Mouse (Mus musculus): Measurements from ENCODE around the gene Bicc1. TPM values are rescaled to one million over a fixed set of nuclear protein-coding genes. Genes with fewer than 3 reads are reported as not detected.
A peak's percentile ranks its signal among the peaks of the same experiment; 100 is the strongest.

Bicc1 gene
- polyA plus RNA-seq (2012; rRNA removed) (1.5 and 1.8 TPM in 2 replicates), polyA plus RNA-seq (2014; fragmentation: Nextera tagmentation; extraction: Ambion mirVana) (1.7 and 2.3 TPM in 2 replicates)

GRCm38 (mm10) chr10:71159676-71160235, at the start of gene Bicc1:
Bicc1 (minus strand) TSS chr10:71159700.
- no peak for TF ChIP-seq EP300 (IDR thresholded peaks at IDR 0.05; ENCODE audit: low read depth)
- no peak for TF ChIP-seq CTCF (IDR thresholded peaks at IDR 0.05; ENCODE audit: low read depth)
- DNase-seq (ENCODE audit: low read depth in 3 of 3, low spot score in 3 of 3) (no peak), ATAC-seq (ENCODE audit: insufficient read depth) (peak; percentile 55; the same call in 1 of the 2 replicates)
- H3K4me1 ChIP-seq (replicated peaks; ENCODE audit: control insufficient read depth in 2 of 2, insufficient read depth in 2 of 2, low read length in 1 of 2) = no peaks in the 10 kb centered on the region
- H3K4me2 ChIP-seq (ENCODE audit: low read depth) = peak within 1 kb of the TSS; percentile 44
- no peak within 1 kb of the TSS for H3K9ac ChIP-seq (replicated peaks)
- H3K27ac ChIP-seq = no peak within 1 kb of the TSS
- WGBS (ENCODE audit: insufficient replicate concordance) = 2% methylated on average over 43 of the region's 69 CpGs
- no peaks in the 10 kb centered on the region for H3K9me3 ChIP-seq (ENCODE audit: control insufficient read depth, low read length)
- H3K4me3 ChIP-seq (ENCODE audit: insufficient read depth in 1 of 2, low read depth in 2 of 2, low read length in 2 of 2) = peak within 1 kb of the TSS; percentile 44 to 54
- H3K27me3 ChIP-seq (ENCODE audit: control insufficient read depth, insufficient read depth, low read length) = peaks cover 27% of the 10 kb centered on the region
- no peaks in the 10 kb centered on the region for H3K36me3 ChIP-seq (replicated peaks; ENCODE audit: control insufficient read depth, insufficient read depth, low read depth)

GRCm38 (mm10) chr10:71201512-71201911, 42.0 kb upstream of the Bicc1 start:
- WGBS (ENCODE audit: insufficient replicate concordance) = 77% methylated on average over 2 of the region's 2 CpGs
- DNase-seq (ENCODE audit: low read depth in 3 of 3, low spot score in 3 of 3) (no peak), ATAC-seq (ENCODE audit: insufficient read depth) (no peak)
- TF ChIP-seq EP300 (IDR thresholded peaks at IDR 0.05; ENCODE audit: low read depth) (no peak), CTCF (IDR thresholded peaks at IDR 0.05; ENCODE audit: low read depth) (no peak)
- Histone ChIP-seq H3K27ac (no peak overlapping the region), H3K4me2 (ENCODE audit: low read depth) (no peak overlapping the region), H3K9me3 (ENCODE audit: control insufficient read depth, low read length) (no peaks in the 10 kb centered on the region), H3K36me3 (replicated peaks; ENCODE audit: control insufficient read depth, insufficient read depth, low read depth) (no peaks in the 10 kb centered on the region), H3K4me3 (ENCODE audit: insufficient read depth in 1 of 2, low read depth in 2 of 2, low read length in 2 of 2) (no peak overlapping the region), H3K4me1 (replicated peaks; ENCODE audit: control insufficient read depth in 2 of 2, insufficient read depth in 2 of 2, low read length in 1 of 2) (no peaks in the 10 kb centered on the region; a peak in 1 of 4 replicates), H3K27me3 (ENCODE audit: control insufficient read depth, insufficient read depth, low read length) (no peaks in the 10 kb centered on the region), H3K9ac (replicated peaks) (no peak overlapping the region)

- Histone ChIP-seq H3K4me3 (ENCODE audit: insufficient read depth in 1 of 2, low read depth in 2 of 2, low read length in 2 of 2) (no peak overlapping the region), H3K36me3 (replicated peaks; ENCODE audit: control insufficient read depth, insufficient read depth, low read depth) (no peaks in the 10 kb centered on the region), H3K27me3 (ENCODE audit: control insufficient read depth, insufficient read depth, low read length) (no peaks in the 10 kb centered on the region), H3K9me3 (ENCODE audit: control insufficient read depth, low read length) (no peaks in the 10 kb centered on the region), H3K4me1 (replicated peaks; ENCODE audit: control insufficient read depth in 2 of 2, insufficient read depth in 2 of 2, low read length in 1 of 2) (no peaks in the 10 kb centered on the region; a peak in 1 of 4 replicates), H3K9ac (replicated peaks) (no peak overlapping the region), H3K27ac (no peak overlapping the region), H3K4me2 (ENCODE audit: low read depth) (no peak overlapping the region)
- ATAC-seq (ENCODE audit: insufficient read depth) (no peak), DNase-seq (ENCODE audit: low read depth in 3 of 3, low spot score in 3 of 3) (no peak)
- TF ChIP-seq EP300 (IDR thresholded peaks at IDR 0.05; ENCODE audit: low read depth) = no peak
- TF ChIP-seq CTCF (IDR thresholded peaks at IDR 0.05; ENCODE audit: low read depth) = no peak
- 41% methylated on average over 5 of the region's 5 CpGs for WGBS (ENCODE audit: insufficient replicate concordance)
Observed at GRCm38 (mm10) chr10:71200964-71201363, 41.5 kb upstream of the Bicc1 start.

- H3K9me3 ChIP-seq (ENCODE audit: control insufficient read depth, low read length) = no peaks in the 10 kb centered on the region
- 73% methylated on average over 8 of the region's 8 CpGs for WGBS (ENCODE audit: insufficient replicate concordance)
- no peaks in the 10 kb centered on the region for H3K27me3 ChIP-seq (ENCODE audit: control insufficient read depth, insufficient read depth, low read length)
- H3K4me2 ChIP-seq (ENCODE audit: low read depth) = no peak overlapping the region
- no peak for ATAC-seq (ENCODE audit: insufficient read depth)
- H3K4me3 ChIP-seq (ENCODE audit: insufficient read depth in 1 of 2, low read depth in 2 of 2, low read length in 2 of 2) = no peak overlapping the region
- H3K4me1 ChIP-seq (replicated peaks; ENCODE audit: control insufficient read depth in 2 of 2, insufficient read depth in 2 of 2, low read length in 1 of 2) = no peaks in the 10 kb centered on the region; a peak in 1 of 4 replicates
- H3K9ac ChIP-seq (replicated peaks) = no peak overlapping the region
- DNase-seq (ENCODE audit: low read depth in 3 of 3, low spot score in 3 of 3) = no peak
- no peak for TF ChIP-seq CTCF (IDR thresholded peaks at IDR 0.05; ENCODE audit: low read depth)
- TF ChIP-seq EP300 (IDR thresholded peaks at IDR 0.05; ENCODE audit: low read depth) = no peak
- H3K36me3 ChIP-seq (replicated peaks; ENCODE audit: control insufficient read depth, insufficient read depth, low read depth) = no peaks in the 10 kb centered on the region
- no peak overlapping the region for H3K27ac ChIP-seq
Observed at GRCm38 (mm10) chr10:71198676-71199075, 39.2 kb upstream of the Bicc1 start.

GRCm38 (mm10) chr10:71197036-71197785, 37.7 kb upstream of the Bicc1 start:
- no peak for ATAC-seq (ENCODE audit: insufficient read depth)

More at GRCm38 (mm10) chr10:71197036-71197785, 37.7 kb upstream of the Bicc1 start:
- Histone ChIP-seq H3K27me3 (ENCODE audit: control insufficient read depth, insufficient read depth, low read length) (no peaks in the 10 kb centered on the region), H3K4me1 (replicated peaks; ENCODE audit: control insufficient read depth in 2 of 2, insufficient read depth in 2 of 2, low read length in 1 of 2) (peaks cover 0 to 2% of the 10 kb centered on the region in 2 experiments; a peak in 1 of 4 replicates), H3K4me2 (ENCODE audit: low read depth) (no peak overlapping the region), H3K27ac (no peak overlapping the region), H3K4me3 (ENCODE audit: insufficient read depth in 1 of 2, low read depth in 2 of 2, low read length in 2 of 2) (no peak overlapping the region), H3K36me3 (replicated peaks; ENCODE audit: control insufficient read depth, insufficient read depth, low read depth) (no peaks in the 10 kb centered on the region), H3K9me3 (ENCODE audit: control insufficient read depth, low read length) (no peaks in the 10 kb centered on the region), H3K9ac (replicated peaks) (no peak overlapping the region)
- DNase-seq (ENCODE audit: low read depth in 3 of 3, low spot score in 3 of 3) = no peak
- WGBS (ENCODE audit: insufficient replicate concordance) = 39% methylated on average over 14 of the region's 14 CpGs
- TF ChIP-seq CTCF (IDR thresholded peaks at IDR 0.05; ENCODE audit: low read depth) (no peak), EP300 (IDR thresholded peaks at IDR 0.05; ENCODE audit: low read depth) (no peak)
